Mouse (Mus musculus) left cerebral cortex, adult 9 months (tissue): ENCODE measurements around the gene Pum2.
A peak's percentile ranks its signal among the peaks of the same experiment; 100 is the strongest.
"Not testable (repeated sequence)": the region's sequence is repeated elsewhere in the genome, so short reads cannot be mapped to it uniquely, and the experiment has no call there.

ENCODE experiments used
- DNase-seq, 2 experiments: peaks; one replicate each; pipeline ENCODE4 v3.0.0; 2022; ENCODE audit warnings: low spot score in 2 of 2

The Pum2 gene

GRCm38 (mm10) chr12:8673974-8674306, at the start of gene Pum2:
Gene Pum2, plus strand, starts transcription at chr12:8674134.
- DNase-seq = peak; percentile 81 to 91

GRCm38 (mm10) chr12:8629537-8629936, 44.4 kb upstream of the Pum2 start:
- no peak for DNase-seq

GRCm38 (mm10) chr12:8631691-8632090, 42.2 kb upstream of the Pum2 start:
- no peak for DNase-seq

GRCm38 (mm10) chr12:8632737-8633365, 41.1 kb upstream of the Pum2 start:
- DNase-seq = no peak

DNA sequence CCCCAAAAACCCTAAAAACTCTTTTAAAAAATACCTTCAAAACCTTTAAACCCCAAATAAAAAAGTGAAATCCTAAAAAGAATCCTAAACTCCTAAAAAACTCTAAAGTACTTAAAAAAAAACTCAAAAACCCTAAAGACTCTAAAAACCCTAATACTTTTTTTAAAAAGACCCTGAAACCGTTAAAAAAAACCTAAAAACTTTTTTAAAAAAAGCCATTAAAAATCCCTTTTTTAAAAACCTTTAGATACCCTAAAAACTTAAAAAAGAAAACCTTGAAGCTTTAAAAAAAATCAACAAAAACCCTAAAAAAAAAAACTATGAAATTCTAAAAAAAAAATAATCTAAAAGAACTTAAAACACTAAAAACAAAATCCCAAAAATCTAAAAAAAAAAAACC, 39.6 kb upstream of the Pum2 start:
- DNase-seq = no peak

GRCm38 (mm10) chr12:8635546-8635945, 38.4 kb upstream of the Pum2 start:
- no peak for DNase-seq

DNA sequence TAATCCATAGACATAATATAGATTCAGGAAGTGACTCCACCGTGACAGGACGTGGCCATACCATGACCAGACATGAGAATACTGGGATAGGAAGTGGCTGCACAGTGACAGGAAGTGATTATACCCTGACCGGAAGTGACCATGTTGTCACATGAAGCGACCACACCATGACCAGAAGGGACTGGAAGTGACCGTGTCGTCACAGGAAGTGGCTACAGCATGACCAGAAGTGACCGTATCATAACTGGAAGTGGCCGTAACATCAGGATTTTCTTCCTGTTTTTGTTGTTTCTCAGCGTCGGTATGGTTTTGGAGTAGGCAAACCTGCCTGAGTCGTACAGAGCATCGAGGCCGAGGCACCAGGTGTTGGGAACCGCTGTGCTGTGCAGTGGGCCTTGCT, 37.0 kb upstream of the Pum2 start:
- DNase-seq = no peak

GRCm38 (mm10) chr12:8638411-8639087, 35.4 kb upstream of the Pum2 start:
- peak in 1 of 2 experiments; percentile 66 for DNase-seq

GRCm38 (mm10) chr12:8640186-8640585, 33.7 kb upstream of the Pum2 start:
- DNase-seq = not testable (repeated sequence)

DNA sequence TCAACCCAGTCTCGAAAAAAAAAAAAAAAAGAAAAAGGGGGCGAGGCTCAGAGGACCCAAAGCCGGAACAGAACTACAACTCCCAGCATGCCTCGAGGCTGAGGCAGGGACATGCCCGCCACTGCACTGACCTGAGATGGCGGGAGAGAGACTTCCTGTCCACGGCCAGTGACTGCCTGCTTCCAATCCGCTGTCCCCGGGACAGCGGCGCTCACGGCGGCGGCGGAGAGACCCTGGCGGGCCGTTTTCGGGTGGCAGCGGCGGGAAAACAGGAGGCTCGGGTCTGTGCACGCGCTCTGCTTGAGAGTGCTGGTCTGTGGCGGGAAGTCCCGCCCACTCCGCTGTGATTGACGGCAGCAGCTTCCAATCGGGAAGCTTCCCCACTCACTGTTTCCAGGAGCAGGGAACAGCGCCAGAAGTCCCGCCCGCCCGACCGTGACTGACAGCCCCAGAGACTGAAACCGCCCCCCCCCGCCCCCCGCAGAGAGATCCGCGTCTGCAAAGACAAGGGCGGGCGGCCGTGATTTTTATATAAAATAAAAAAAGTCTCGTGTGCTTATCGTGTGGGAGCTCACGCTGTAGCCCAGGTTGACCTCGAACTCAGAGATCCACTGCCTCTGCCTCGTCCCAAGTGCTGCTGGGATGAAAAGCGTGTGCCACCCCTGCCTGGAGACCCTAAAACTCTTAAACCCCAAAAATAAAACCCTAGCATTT, 33.1 kb upstream of the Pum2 start:
- peak; percentile 93 to 99 for DNase-seq

GRCm38 (mm10) chr12:8641425-8641735, 32.6 kb upstream of the Pum2 start:
- no peak for DNase-seq

DNA sequence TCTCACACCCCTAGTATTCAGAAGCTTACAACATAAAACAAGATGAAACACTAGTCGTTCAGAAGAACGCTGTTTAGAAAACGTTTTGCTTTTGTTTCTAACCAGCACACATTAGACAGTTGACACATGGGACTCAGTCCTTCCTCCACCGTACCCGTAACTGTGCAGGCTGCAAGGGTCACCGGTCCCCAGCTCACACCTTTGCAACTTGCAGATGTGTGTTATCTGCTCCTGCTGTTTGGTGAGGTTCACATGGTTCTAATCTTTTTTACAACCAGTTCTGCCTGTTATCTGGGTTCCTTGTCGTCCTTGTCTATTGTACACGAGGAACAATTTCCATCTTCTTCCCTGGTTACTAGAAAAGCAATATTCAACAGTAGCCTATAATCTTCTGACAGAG, 25.7 kb upstream of the Pum2 start:
- DNase-seq = not testable (repeated sequence)

DNA sequence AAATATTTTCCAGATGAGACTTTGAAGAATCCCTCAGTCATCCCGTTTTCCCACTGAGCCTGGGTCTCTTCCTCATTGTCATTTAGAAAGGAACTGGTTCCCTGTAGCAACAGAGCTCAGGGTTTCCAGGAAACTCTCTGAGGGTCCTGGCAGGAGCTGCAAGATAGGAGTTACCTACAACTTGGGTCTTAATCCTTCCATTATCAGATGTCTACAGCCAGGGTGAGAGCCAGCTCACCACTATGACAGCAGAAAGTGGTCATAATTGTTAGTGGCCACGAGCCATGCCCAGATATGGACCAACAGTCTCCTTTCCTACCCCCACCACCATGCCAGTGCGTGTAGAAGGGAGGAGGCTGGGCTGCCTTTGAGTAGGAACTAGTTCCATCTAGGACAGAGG, 23.9 kb upstream of the Pum2 start:
- not testable (repeated sequence) for DNase-seq

DNA sequence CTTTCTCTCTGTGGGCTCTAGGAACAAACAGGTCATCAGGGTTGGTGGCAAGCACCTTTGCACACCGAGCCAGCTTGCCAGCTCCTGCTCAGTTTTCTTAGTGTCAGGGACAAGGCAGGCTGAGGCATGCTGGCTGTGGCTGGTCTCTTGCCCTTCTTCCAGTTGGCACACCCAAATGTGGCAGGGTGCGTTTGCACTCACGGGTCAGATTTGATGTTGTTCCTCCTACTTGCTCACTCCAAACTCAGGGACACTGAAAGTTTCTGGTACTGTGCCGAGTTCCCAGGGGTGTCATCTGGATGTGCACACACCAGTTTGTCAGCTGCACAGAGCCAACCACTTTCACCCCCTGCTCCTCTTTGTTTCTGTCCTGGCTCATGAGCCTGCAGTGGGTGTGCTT, 17.3 kb upstream of the Pum2 start:
- DNase-seq = no peak

DNA sequence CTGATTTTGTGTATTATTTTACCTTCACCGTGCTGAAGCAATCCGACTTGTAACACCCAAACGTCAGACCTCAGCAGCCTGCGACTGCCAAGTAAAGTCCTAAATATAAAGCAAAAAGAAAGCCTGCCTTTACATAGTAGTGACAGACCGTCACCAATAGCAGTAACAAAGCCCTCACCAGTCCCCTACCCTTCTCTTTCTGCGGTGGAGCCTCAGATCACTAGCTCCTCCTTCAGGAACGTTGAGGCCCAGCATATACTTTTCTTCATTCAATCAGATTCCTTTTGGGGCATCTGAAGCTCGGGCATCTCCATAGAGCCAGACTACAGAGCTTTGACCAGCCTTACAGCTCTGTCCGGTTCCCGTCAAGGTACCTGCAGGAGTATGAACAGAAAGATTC, 16.8 kb upstream of the Pum2 start:
- no peak for DNase-seq

DNA sequence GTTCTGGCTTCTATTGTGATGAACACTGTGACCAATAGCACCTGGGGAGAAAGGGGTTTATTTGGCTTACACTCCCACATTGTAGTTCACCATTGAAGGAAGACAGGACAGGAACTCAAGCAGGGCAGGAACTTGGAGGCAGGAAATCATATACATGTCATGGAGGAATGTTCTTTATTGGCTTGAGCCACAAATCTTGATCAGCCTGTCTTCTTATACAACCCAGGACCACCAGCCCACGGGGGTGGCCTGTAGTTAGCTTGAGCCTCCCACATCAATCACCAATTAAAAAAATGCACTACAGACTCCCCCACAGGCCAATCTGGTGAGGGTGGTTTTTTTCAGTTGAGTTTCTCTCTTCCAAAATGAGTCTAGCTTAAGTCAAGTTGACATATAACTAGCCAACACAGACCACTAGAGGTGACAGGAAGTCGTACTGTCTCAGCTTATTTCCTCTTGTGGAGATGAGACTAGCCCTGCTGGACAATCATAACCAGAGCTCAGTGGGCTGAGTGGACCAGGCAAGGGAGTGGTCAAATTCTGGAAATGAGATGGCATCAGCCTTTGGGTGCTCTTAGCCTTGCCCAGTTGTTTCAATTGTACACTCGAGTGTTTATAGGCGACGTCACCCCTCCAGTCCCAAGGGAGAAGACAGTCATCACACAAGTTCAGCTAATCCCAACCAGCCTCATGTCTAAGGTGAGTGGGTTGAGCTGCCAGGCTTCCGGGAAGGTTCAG, 16.1 kb upstream of the Pum2 start:
- DNase-seq = no peak

GRCm38 (mm10) chr12:8659406-8660279, 14.3 kb upstream of the Pum2 start:
- DNase-seq = no peak

- DNase-seq = no peak
These were observed 12.2 kb upstream of the Pum2 start for GRCm38 (mm10) chr12:8661747-8662146.

- no peak for DNase-seq
These were observed 11.8 kb upstream of the Pum2 start for GRCm38 (mm10) chr12:8662175-8662574.

GRCm38 (mm10) chr12:8662721-8663120, 11.2 kb upstream of the Pum2 start:
- no peak for DNase-seq

DNA sequence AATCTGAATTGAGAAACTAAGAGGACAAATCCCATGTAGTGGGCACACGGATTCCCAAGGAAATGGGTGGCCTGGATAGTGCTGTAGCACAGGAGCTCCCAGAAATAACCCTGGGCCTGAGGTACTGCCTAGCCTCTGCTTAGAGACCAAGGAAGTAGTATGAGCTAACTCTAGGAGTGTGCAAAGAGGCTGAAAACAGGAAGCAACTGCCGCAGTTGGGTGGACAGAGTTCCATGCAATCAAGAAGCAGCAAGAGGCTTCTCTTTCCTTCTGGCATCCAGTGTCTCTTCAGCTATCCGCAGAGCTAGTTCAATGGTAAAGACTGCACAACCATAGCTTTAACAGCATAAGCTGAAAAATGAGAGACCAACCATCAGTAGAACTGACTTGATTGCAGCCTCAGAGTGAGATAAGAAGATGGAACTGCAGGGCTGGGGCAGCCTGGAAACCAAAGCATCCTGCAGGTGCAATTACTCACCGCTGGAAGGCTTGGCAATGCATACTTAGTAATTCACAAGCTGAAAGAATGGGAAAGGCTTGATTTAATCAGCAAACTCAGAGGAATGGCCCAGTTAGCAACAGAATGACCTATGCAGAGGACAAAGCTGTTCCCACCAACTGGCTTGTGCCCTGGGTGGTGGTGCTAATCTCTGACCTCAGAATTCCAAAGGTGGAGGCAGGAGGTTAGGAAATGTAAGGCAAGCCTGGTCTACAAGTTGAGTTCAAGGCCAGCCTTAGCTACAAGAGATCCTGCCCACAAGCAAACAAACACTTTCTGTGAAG, 6.3 kb upstream of the Pum2 start:
- DNase-seq = no peak
